Mouse (Mus musculus): Measurements from ENCODE around the gene Myo3b.
"Not testable (repeated sequence)": the region's sequence is repeated elsewhere in the genome, so short reads cannot be mapped to it uniquely, and the experiment has no call there.

DNA sequence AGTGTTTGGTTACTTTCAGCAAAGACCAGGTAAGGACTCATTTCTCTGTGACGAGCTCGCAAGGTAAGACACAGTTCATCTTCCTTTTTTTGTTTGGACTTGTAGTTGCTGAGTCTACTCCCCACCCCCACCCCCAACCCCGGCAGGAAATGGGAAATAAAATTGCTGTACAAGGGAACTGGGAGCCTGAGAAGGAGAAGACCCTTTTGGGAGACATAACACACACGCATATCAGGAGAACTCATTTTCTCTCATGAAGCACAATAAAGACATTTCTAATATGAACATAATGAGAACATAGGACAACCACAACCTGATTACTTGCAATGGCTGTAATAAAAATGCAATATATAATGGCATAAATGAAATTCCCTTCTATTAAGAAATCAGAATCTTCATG, 195.5 kb downstream of the Myo3b start:
- TF ChIP-seq CTCF (IDR thresholded peaks at IDR 0.05; ENCODE audit: control insufficient read depth, insufficient read depth, insufficient replicate concordance, low read depth, low read length); POLR2A (IDR thresholded peaks at IDR 0.05; ENCODE audit: control insufficient read depth, low read depth, low read length): not testable (repeated sequence)
